Mouse (Mus musculus) olfactory bulb, adult 2 months (tissue): Measurements from ENCODE around the gene Trub1.

Source experiments
- CTCF ChIP-seq: fragments of 200-500 bp; IDR thresholded peaks from 2 replicates; pipeline ENCODE4 v1.5.1; 2012; ENCODE audit warnings: low read depth, mild to moderate bottlenecking, low read length, moderate library complexity; ENCODE audit not compliant: insufficient read depth
- POLR2A ChIP-seq: fragments of 200-500 bp; IDR thresholded peaks from 2 replicates; pipeline ENCODE4 v1.6.1; 2012; ENCODE audit warnings: mild to moderate bottlenecking, low read depth, low read length, moderate library complexity; ENCODE audit not compliant: insufficient read depth

GRCm38 (mm10) chr19:57487051-57487658 lies 34.4 kb downstream of the Trub1 start:
- TF ChIP-seq POLR2A: no peak
- TF ChIP-seq CTCF: no peak
